Mouse (Mus musculus): ENCODE results near the gene Hdgfl2. TPM values are rescaled to one million over a fixed set of nuclear protein-coding genes. Genes with fewer than 3 reads are reported as not detected.

Hdgfl2 gene
- total and polyA plus RNA-seq, 3 experiments = 35.3 to 93.6 (median 68.9) TPM

GRCm38 (mm10) chr17:56069066-56069465 lies 10.4 kb upstream of the Hdgfl2 start:
- Histone ChIP-seq H3K36me3 (replicated peaks in 1 of 2; ENCODE audit: control insufficient read depth in 1 of 2, insufficient read depth in 1 of 2, low read length in 1 of 2) (peaks cover 83 to 92% of the 10 kb centered on the region in 2 experiments), H3K27me3 (replicated peaks) (no peaks in the 10 kb centered on the region), H3K9me3 (replicated peaks; ENCODE audit: low read length) (no peaks in the 10 kb centered on the region), H3K9ac (ENCODE audit: insufficient read depth, low read depth) (no peak overlapping the region), H3K4me1 (ENCODE audit: control insufficient read depth in 1 of 2, insufficient read depth in 2 of 2) (peaks cover 5 to 22% of the 10 kb centered on the region in 2 experiments; a peak in 3 of 4 replicates), H3K4me3 (replicated peaks in 1 of 3; ENCODE audit: low read depth in 2 of 3, low read length in 2 of 3, poor library complexity in 1 of 3) (no peak overlapping the region), H3K79me2 (replicated peaks; ENCODE audit: control insufficient read depth, extremely low read depth, insufficient read depth, poor library complexity, severe bottlenecking) (no peaks in the 10 kb centered on the region; the same call in 1 of the 2 replicates), H3K27ac (ENCODE audit: insufficient read depth, low read depth) (no peak overlapping the region), H3K4me2 (ENCODE audit: insufficient read depth, low read depth, poor library complexity, severe bottlenecking) (no peak overlapping the region)
- TF ChIP-seq TBP (conservative IDR thresholded peaks at IDR 0.05; ENCODE audit: low read depth, low read length) = no peak
- TF ChIP-seq ELF1 (IDR thresholded peaks at IDR 0.05; ENCODE audit: low read depth, low read length) = no peak
- no peak for TF ChIP-seq POLR2A (IDR thresholded peaks at IDR 0.05; ENCODE audit: low read depth, low read length)
- TF ChIP-seq ZC3H11A (IDR thresholded peaks at IDR 0.05; ENCODE audit: low read depth, low read length) = no peak
- dilution Hi-C loops (cut with MboI; ENCODE audit: extremely low pct_ligation_motif_present, extremely low pct_unique_long_range_greater_than_20kb, low sequenced_read_pairs) = no loop called here
- no peak for DNase-seq (ENCODE audit: extremely low read depth)
- in situ Hi-C loops (cut with MboI; ENCODE audit: low pct_ligation_motif_present, low pct_unique_long_range_greater_than_20kb, low sequenced_read_pairs) = no loop called here

- no peak for TF ChIP-seq MYC (IDR thresholded peaks at IDR 0.05; ENCODE audit: low read depth, low read length)
- TF ChIP-seq POLR2A (IDR thresholded peaks at IDR 0.05; ENCODE audit: low read depth, low read length) = 0 out of 2 replicates have a peak, but pooled peaks have one; percentile 16
- TF ChIP-seq KAT2A (IDR thresholded peaks at IDR 0.05; ENCODE audit: insufficient replicate concordance, low read length) = no peak
- no peak for TF ChIP-seq ZMIZ1 (IDR thresholded peaks at IDR 0.05; ENCODE audit: low read depth, low read length)
- dilution Hi-C loops (cut with MboI; ENCODE audit: extremely low pct_ligation_motif_present, extremely low pct_unique_long_range_greater_than_20kb, low sequenced_read_pairs) = no loop called here
- Histone ChIP-seq H3K4me2 (ENCODE audit: insufficient read depth, low read depth, poor library complexity, severe bottlenecking) (no peak overlapping the region), H3K36me3 (replicated peaks in 1 of 2; ENCODE audit: control insufficient read depth in 1 of 2, insufficient read depth in 1 of 2, low read length in 1 of 2) (peaks cover 63 to 72% of the 10 kb centered on the region in 2 experiments), H3K4me1 (ENCODE audit: control insufficient read depth in 1 of 2, insufficient read depth in 2 of 2) (peaks cover 5 to 34% of the 10 kb centered on the region in 2 experiments; a peak in 3 of 4 replicates), H3K27ac (ENCODE audit: insufficient read depth, low read depth) (no peak overlapping the region), H3K27me3 (replicated peaks) (no peaks in the 10 kb centered on the region), H3K79me2 (replicated peaks; ENCODE audit: control insufficient read depth, extremely low read depth, insufficient read depth, poor library complexity, severe bottlenecking) (no peaks in the 10 kb centered on the region; the same call in 1 of the 2 replicates), H3K9me3 (replicated peaks; ENCODE audit: low read length) (no peaks in the 10 kb centered on the region), H3K4me3 (replicated peaks in 1 of 3; ENCODE audit: low read depth in 2 of 3, low read length in 2 of 3, poor library complexity in 1 of 3) (no peak overlapping the region), H3K9ac (ENCODE audit: insufficient read depth, low read depth) (no peak overlapping the region)
- in situ Hi-C loops (cut with MboI; ENCODE audit: low pct_ligation_motif_present, low pct_unique_long_range_greater_than_20kb, low sequenced_read_pairs) = no loop called here
- DNase-seq (ENCODE audit: extremely low read depth) = peak; percentile 20
Observed at GRCm38 (mm10) chr17:56071126-56071525, 8.3 kb upstream of the Hdgfl2 start.

DNA sequence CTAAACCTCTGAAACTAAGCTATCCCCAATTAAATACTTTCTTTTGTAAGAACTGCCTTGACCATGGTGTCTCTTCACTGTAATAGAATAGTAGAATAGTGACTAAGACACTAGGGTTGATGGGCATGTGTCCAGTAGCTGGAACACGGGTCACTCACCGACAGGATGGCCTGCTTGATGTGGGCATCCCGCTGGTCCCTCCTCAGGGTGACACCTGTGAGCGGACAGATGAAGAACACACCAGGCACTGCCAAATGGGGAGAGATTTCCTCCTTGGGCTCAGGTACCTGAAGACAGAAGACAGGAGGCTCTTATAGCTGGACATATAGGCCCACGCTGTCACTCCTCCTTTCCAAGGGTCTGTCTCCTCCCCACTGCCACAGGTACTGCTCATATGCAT lies 7.2 kb upstream of the Hdgfl2 start:
- dilution Hi-C loops (cut with MboI; ENCODE audit: extremely low pct_ligation_motif_present, extremely low pct_unique_long_range_greater_than_20kb, low sequenced_read_pairs) (no loop called here), in situ Hi-C loops (cut with MboI; ENCODE audit: low pct_ligation_motif_present, low pct_unique_long_range_greater_than_20kb, low sequenced_read_pairs) (no loop called here)
- Histone ChIP-seq H3K4me1 (ENCODE audit: control insufficient read depth in 1 of 2, insufficient read depth in 2 of 2) (peaks cover 5 to 34% of the 10 kb centered on the region in 2 experiments; a peak in 3 of 4 replicates), H3K4me2 (ENCODE audit: insufficient read depth, low read depth, poor library complexity, severe bottlenecking) (no peak overlapping the region), H3K27ac (ENCODE audit: insufficient read depth, low read depth) (no peak overlapping the region), H3K27me3 (replicated peaks) (no peaks in the 10 kb centered on the region), H3K9ac (ENCODE audit: insufficient read depth, low read depth) (no peak overlapping the region), H3K79me2 (replicated peaks; ENCODE audit: control insufficient read depth, extremely low read depth, insufficient read depth, poor library complexity, severe bottlenecking) (no peaks in the 10 kb centered on the region; the same call in 1 of the 2 replicates), H3K9me3 (replicated peaks; ENCODE audit: low read length) (no peaks in the 10 kb centered on the region), H3K36me3 (replicated peaks in 1 of 2; ENCODE audit: control insufficient read depth in 1 of 2, insufficient read depth in 1 of 2, low read length in 1 of 2) (peaks cover 56 to 63% of the 10 kb centered on the region in 2 experiments), H3K4me3 (replicated peaks in 1 of 3; ENCODE audit: low read depth in 2 of 3, low read length in 2 of 3, poor library complexity in 1 of 3) (no peak overlapping the region)
- no peak for DNase-seq (ENCODE audit: extremely low read depth)
- TF ChIP-seq MYC (IDR thresholded peaks at IDR 0.05; ENCODE audit: low read depth, low read length) (no peak), ELF1 (IDR thresholded peaks at IDR 0.05; ENCODE audit: low read depth, low read length) (no peak), ETS1 (conservative IDR thresholded peaks at IDR 0.05; ENCODE audit: low read depth, low read length) (no peak), IRF4 (IDR thresholded peaks at IDR 0.05; ENCODE audit: low read depth, low read length) (no peak), TBP (conservative IDR thresholded peaks at IDR 0.05; ENCODE audit: low read depth, low read length) (no peak), ZNF384 (IDR thresholded peaks at IDR 0.05; ENCODE audit: low read depth, low read length) (no peak), NRF1 (IDR thresholded peaks at IDR 0.05; ENCODE audit: low read depth, low read length) (no peak), POLR2A (IDR thresholded peaks at IDR 0.05; ENCODE audit: low read depth, low read length) (no peak), GABPA (IDR thresholded peaks at IDR 0.05; ENCODE audit: insufficient replicate concordance, low read depth, low read length) (no peak), CHD1 (IDR thresholded peaks at IDR 0.05; ENCODE audit: low read depth, low read length) (no peak), SIN3A (IDR thresholded peaks at IDR 0.05; ENCODE audit: low read length) (no peak), EP300 (IDR thresholded peaks at IDR 0.05; ENCODE audit: low read length) (no peak), MEF2A (IDR thresholded peaks at IDR 0.05; ENCODE audit: borderline replicate concordance, low read depth, low read length) (no peak), E2F4 (IDR thresholded peaks at IDR 0.05; ENCODE audit: insufficient replicate concordance, low read depth, low read length) (no peak), POLR2AphosphoS2 (IDR thresholded peaks at IDR 0.05; ENCODE audit: low read depth, low read length) (no peak), JUN (IDR thresholded peaks at IDR 0.05; ENCODE audit: insufficient read depth, low read depth, low read length) (no peak), MAFK (IDR thresholded peaks at IDR 0.05; ENCODE audit: insufficient replicate concordance, low read length) (no peak)
